Mouse (Mus musculus) ES-E14 (cell line): ENCODE data around the gene Tesmin. TPM values are rescaled to one million over a fixed set of nuclear protein-coding genes. Genes with fewer than 3 reads are reported as not detected.
A peak's percentile ranks its signal among the peaks of the same experiment; 100 is the strongest.

ENCODE experiments used
- DNase-seq: peaks from one replicate; pipeline ENCODE4 v3.0.0-alpha.2; 2013; ENCODE audit warnings: low read depth, low spot score
- H3K27ac ChIP-seq: 2 replicates; pipeline ENCODE4 v1.5.1; 2012; ENCODE audit warnings: low read depth, mild to moderate bottlenecking, low read length, moderate library complexity, mixed read lengths; ENCODE audit not compliant: poor library complexity, insufficient read depth, severe bottlenecking
- H3K36me3 ChIP-seq: 2 replicates; pipeline ENCODE4 v1.6.1; 2012; ENCODE audit warnings: mild to moderate bottlenecking, low read length, moderate library complexity, mixed read lengths; ENCODE audit not compliant: control insufficient read depth, poor library complexity, insufficient read depth, severe bottlenecking
- H3K4me1 ChIP-seq, 2 experiments: fragments of 150-350 bp in 1 of 2; sonication (generic) in 1 of 2; 2 replicates each; pipeline ENCODE4 v1.6.1; 2012; ENCODE audit warnings: low read length in 2 of 2, mild to moderate bottlenecking in 1 of 2, mixed read lengths in 1 of 2; ENCODE audit not compliant: control insufficient read depth in 2 of 2, insufficient read depth in 2 of 2, poor library complexity in 1 of 2
- H3K4me3 ChIP-seq, 2 experiments: fragments of 150-350 bp in 1 of 2; sonication (generic) in 1 of 2; 2 replicates each; pipeline ENCODE4 v1.5.1; 2012; ENCODE audit warnings: low read length in 2 of 2, low read depth in 1 of 2, mild to moderate bottlenecking in 1 of 2, mixed read lengths in 1 of 2; ENCODE audit not compliant: insufficient read depth in 1 of 2, poor library complexity in 1 of 2, severe bottlenecking in 1 of 2
- H3K9ac ChIP-seq: 2 replicates; pipeline ENCODE4 v1.6.1; 2012; ENCODE audit warnings: low read depth, mild to moderate bottlenecking, low read length, mixed read lengths; ENCODE audit not compliant: poor library complexity, insufficient read depth, severe bottlenecking
- H3K9me3 ChIP-seq: fragments of 150-350 bp; sonication (generic); 2 replicates; pipeline ENCODE4 v1.6.1; 2012; ENCODE audit warnings: low read depth, mild to moderate bottlenecking, low read length; ENCODE audit not compliant: control insufficient read depth, insufficient read depth
- CHD2 ChIP-seq: IDR thresholded peaks from 2 replicates; pipeline ENCODE4 v1.6.1; 2014; ENCODE audit warnings: mild to moderate bottlenecking, low read depth, low read length, inconsistent platforms
- HCFC1 ChIP-seq: IDR thresholded peaks from 2 replicates; pipeline ENCODE4 v1.6.1; 2012; ENCODE audit warnings: low read length, inconsistent platforms, borderline replicate concordance; ENCODE audit not compliant: insufficient read depth
- MAFK ChIP-seq: IDR thresholded peaks from 2 replicates; pipeline ENCODE4 v1.6.1; 2014; ENCODE audit warnings: mild to moderate bottlenecking, low read depth, low read length, inconsistent platforms; ENCODE audit not compliant: insufficient read depth
- ZC3H11A ChIP-seq: IDR thresholded peaks from 2 replicates; pipeline ENCODE4 v1.6.1; 2012; ENCODE audit warnings: low read depth, mild to moderate bottlenecking, inconsistent platforms, low read length, borderline replicate concordance
- ZNF384 ChIP-seq: IDR thresholded peaks from 2 replicates; pipeline ENCODE4 v1.6.1; 2012; ENCODE audit warnings: low read depth, low read length, inconsistent platforms
- in situ Hi-C, 2 experiments: fragments of 600-800 bp; cut with MboI; formaldehyde crosslinking; loops; one replicate each; pipeline ENCODE4 v1.15.1; 2025; ENCODE audit warnings: low sequenced_read_pairs in 2 of 2, inconsistent platforms in 1 of 2; ENCODE audit not compliant: unreplicated experiment in 2 of 2
- total RNA-seq: library from RNA; depleted of rRNA; stranded (reverse); fragments of 300-350 nt; gene quantifications from 2 replicates; pipeline ENCODE4 v1.2.3, GENCODE M21; 2012

Tesmin gene
- total RNA-seq, 1 experiment, result 1.6 TPM

- H3K9me3 ChIP-seq, result no peaks in the 10 kb centered on the region
- in situ Hi-C loops, result no loop called here
- DNase-seq, result no peak
These were observed 20.4 kb upstream of the Tesmin start for GRCm38 (mm10) chr19:3368276-3368675.

GRCm38 (mm10) chr19:3373380-3373779 lies 15.3 kb upstream of the Tesmin start:
- no peaks in the 10 kb centered on the region for H3K4me1 ChIP-seq
- no peak overlapping the region for H3K9ac ChIP-seq
- no peaks in the 10 kb centered on the region for H3K9me3 ChIP-seq
- TF ChIP-seq ZC3H11A, result no peak
- no peak for TF ChIP-seq CHD2
- TF ChIP-seq HCFC1, result no peak
- no peak for TF ChIP-seq ZNF384
- TF ChIP-seq MAFK, result no peak
- no peak overlapping the region for H3K27ac ChIP-seq
- in situ Hi-C loops, result no loop called here
- no peak overlapping the region for H3K4me3 ChIP-seq
- DNase-seq, result no peak
- peaks cover 52% of the 10 kb centered on the region for H3K36me3 ChIP-seq

More at GRCm38 (mm10) chr19:3368276-3368675, 20.4 kb upstream of the Tesmin start:
- peaks cover 44% of the 10 kb centered on the region for H3K36me3 ChIP-seq
- no peak overlapping the region for H3K4me3 ChIP-seq
- H3K4me1 ChIP-seq, result no peaks in the 10 kb centered on the region
- TF ChIP-seq CHD2 (no peak), ZC3H11A (no peak), MAFK (no peak), ZNF384 (no peak), HCFC1 (no peak)
- no peak overlapping the region for H3K9ac ChIP-seq
- H3K27ac ChIP-seq, result no peak overlapping the region

- Histone ChIP-seq H3K36me3 (peaks cover 52% of the 10 kb centered on the region), H3K9me3 (no peaks in the 10 kb centered on the region), H3K27ac (no peak overlapping the region), H3K9ac (no peak overlapping the region), H3K4me3 (no peak overlapping the region), H3K4me1 (no peaks in the 10 kb centered on the region)
- TF ChIP-seq MAFK, result no peak
- no peak for TF ChIP-seq HCFC1
- TF ChIP-seq ZC3H11A, result no peak
- no peak for TF ChIP-seq ZNF384
- peak; percentile 40 for DNase-seq
- in situ Hi-C loops, result no loop called here
These were observed 14.6 kb upstream of the Tesmin start for GRCm38 (mm10) chr19:3374028-3374427.

GRCm38 (mm10) chr19:3375945-3376495 lies 12.6 kb upstream of the Tesmin start:
- Histone ChIP-seq H3K27ac (no peak overlapping the region), H3K4me3 (no peak overlapping the region), H3K36me3 (peaks cover 54% of the 10 kb centered on the region), H3K9ac (no peak overlapping the region), H3K9me3 (no peaks in the 10 kb centered on the region), H3K4me1 (no peaks in the 10 kb centered on the region)
- TF ChIP-seq MAFK (no peak), ZC3H11A (no peak), ZNF384 (no peak), HCFC1 (no peak), CHD2 (no peak)
- in situ Hi-C loops, result no loop called here
- DNase-seq, result no peak
